Mouse (Mus musculus): Measurements from ENCODE around the gene Noto. TPM values are rescaled to one million over a fixed set of nuclear protein-coding genes. Genes with fewer than 3 reads are reported as not detected.

Noto gene
- not detected for total RNA-seq (2021)
- long read RNA-seq, experiment 1 = 0 reads
- long read RNA-seq, experiment 2 = 0 reads

DNA sequence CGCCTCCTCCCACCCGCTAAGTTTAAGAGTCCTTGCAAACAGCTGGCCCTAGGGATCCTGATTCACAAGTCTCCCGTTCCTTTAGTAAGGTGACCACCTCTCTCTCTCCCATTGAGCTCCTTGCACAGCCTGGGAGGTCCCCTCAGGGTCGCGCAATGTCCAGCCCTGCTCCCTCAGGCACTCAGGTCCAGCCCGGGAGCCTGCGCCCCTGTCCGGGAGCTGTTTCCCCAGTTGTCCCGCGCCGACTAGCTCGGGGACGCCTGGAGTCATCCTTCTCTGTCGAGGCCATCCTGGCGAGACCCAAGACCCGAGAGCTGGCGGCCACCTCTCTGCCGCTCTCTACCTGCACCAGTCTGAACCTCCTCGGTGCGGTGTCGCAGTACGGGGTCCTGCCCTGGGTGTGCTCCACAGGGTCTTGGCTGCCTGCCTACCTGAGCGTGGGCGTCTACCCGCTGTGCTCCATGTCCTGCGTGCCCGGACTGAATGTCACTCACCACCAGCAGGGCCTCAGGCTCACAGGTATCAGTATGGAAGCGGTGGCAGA lies at the start of gene Noto:
Gene Noto, plus strand, starts transcription at position 51 of the 544 bp plus-strand sequence.
- no peak for DNase-seq

DNA sequence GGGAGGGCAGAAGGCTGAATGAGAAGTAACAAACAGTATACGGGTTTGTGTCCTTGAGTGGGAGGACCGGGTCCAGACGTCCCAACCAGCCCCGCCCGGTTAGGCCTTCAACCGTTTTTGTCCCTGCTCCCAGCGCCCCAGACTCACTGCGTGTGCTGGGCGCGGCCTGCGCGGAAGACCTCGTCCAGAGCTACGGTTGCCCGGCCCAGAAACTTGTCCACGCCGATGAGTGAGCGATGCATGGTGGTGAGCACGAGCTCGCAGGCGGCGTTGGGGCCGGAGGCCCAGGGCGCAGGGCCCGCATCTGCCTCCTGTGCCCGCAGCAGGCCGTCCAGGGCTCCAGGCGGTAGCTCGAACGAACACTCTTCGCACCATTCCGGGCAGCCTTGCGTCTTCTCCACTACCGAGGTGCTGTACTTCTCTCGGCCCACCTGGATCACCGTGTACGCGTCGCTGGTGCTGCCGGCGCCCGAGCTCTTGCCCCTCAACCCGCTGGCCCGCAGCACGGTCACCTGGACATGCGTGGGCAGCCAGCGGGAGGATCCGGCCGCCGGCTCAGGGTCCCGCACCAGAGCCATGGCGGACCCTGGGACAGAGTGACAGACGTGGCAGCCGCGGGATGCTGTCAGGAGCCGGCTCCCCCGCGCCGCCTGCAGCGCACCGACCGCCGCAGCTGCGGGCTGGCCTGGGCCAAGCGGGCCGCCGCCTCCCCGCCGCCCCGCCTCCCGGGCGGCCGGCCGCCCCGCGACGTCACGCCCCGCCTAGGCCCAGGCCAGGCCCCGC lies 49.5 kb upstream of the Noto start, which contains the start of gene Rab11fip5:
Gene Rab11fip5, minus strand, starts transcription at position 684 of the 783 bp plus-strand sequence.
- peak; percentile 65 for DNase-seq

- DNase-seq = peak; percentile 99
Observed at GRCm38 (mm10) chr6:85374734-85375114, 49.0 kb upstream of the Noto start.

- DNase-seq = no peak
Observed at GRCm38 (mm10) chr6:85377066-85377734, 46.5 kb upstream of the Noto start.

DNA sequence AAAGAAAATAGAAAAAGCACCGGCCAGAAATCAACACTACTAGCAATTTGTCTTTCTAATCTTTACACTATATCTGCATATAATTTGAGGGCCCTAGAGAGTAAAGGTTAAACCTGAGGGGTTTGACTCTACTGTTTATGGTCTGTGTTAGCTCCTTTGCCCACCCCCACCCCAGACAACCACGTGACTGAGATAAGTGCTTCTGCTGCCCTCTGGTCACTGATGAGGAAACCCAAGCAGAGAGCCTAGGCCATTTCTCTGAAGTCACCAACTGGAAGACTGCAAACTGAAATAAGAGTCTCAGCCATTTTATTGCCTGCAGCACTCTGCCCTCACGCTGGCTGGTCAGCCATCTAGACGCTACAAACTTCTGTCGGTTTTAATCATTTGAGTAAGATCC lies 45.8 kb upstream of the Noto start:
- DNase-seq = no peak

DNA sequence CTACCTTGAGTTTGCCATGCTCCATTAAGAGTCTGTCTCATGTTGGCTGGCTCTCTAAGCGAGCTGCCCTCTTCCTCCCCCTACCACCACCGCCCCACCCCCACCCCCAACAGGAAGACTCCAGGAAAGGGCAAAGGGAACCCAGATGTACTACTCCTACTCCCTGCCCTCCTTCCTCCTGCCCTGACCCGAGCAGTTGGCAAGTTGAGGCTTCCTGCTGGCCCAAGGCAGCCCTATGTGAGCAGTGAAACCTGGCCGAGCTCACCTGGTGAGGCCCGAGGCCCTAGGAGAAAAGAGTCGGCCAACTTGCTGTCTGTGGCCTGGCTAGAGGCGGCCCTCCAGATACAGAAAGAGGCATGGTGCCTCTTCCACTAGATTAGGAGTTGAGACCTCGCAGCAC lies 45.1 kb upstream of the Noto start:
- no peak for DNase-seq

DNA sequence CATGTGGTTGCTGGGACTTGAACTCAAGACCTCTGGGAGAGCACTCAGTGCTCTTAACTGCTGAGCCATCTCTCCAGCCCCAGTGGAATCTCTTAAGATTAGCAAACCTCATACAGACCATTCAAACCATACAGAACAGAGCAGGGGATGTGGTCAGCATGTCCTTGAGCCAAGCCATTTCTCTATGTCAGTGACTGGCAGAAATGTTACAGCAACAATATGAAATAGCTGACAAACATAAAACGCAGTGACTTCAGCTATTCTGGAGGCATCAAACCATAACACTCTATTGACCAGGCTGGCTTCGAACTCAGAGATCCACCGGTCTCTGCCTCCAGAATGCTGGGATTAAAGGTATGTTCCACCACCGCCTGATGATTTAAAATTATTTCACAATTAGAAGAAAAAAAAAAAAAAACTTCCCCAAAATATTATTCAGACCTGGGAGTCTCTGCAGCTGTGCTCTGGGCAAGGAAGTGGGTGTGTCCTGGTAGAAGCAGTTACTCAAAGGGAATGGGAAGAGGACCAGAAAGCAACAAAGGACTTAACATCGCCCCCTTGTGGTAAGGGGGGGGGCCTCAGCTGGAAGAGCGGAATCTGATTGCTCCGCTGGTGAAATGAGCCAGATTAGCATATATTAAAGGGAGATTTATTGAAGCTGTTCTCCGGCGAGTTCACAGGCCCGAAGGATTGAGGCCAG lies 43.3 kb upstream of the Noto start:
- peak; percentile 87 for DNase-seq

GRCm38 (mm10) chr6:85380901-85381647 lies 42.6 kb upstream of the Noto start:
- DNase-seq = no peak

DNA sequence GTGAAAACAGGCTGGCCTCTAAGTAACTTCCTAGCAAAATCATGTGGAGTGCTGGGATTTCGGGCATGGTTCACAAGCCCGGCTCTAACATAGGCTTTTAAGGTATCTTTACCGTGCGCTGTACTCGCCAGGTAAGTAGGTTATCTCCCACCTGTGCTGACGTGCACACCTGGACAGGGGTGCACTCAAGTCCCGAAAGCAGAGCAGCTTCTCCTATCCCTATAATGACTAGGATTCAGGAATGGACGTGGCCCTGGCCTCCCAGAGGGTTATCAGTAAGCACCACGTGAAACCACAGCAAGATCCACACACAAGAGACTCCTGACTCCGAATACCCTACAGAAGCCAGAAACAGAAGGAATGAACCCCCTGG lies 42.1 kb upstream of the Noto start:
- DNase-seq = no peak

GRCm38 (mm10) chr6:85382791-85383190 lies 40.9 kb upstream of the Noto start:
- no peak for DNase-seq

GRCm38 (mm10) chr6:85388608-85389007 lies 35.1 kb upstream of the Noto start:
- no peak for DNase-seq

- DNase-seq = peak; percentile 82
Observed at GRCm38 (mm10) chr6:85391803-85392202, 31.9 kb upstream of the Noto start.

GRCm38 (mm10) chr6:85395360-85395759 lies 28.3 kb upstream of the Noto start:
- no peak for DNase-seq

DNA sequence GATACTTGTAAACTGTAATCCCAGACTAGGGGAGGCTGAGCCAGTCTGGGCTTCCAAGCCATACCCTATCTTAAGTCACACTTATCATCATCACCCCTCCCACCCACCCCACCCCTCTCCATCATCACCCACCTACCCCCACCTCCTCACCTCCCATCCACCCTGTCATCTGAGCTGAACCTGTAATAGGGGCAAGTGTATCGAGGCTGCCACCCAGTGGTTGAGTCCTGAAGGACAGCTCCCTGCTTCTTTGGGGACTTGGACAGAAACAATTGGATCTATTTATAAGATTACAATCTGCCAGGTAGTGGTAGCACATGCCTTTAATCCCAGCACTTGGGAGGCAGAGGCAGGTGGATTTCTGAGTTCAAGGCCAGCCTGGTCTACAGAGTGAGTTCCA lies 26.5 kb upstream of the Noto start:
- DNase-seq = peak; percentile 69

DNA sequence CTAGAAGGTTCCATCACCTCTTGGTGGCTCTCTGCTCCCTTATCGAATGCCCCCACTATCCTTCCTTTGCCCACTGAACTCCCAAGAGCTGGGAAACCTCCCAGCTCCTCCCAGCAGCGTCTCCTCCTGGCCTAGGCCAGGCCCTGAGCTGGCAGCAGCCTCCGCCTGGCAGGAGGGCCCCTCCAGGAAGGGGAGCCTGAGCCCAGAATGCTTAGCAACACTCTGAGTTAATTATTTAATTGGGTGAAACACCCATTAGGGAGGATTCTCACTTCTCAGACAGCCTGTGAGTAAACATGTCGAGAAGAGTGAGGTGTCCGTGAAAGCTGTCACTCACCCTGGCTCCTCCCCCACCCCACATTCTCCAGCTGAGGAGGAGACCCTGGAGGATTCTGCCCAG lies 24.0 kb upstream of the Noto start:
- no peak for DNase-seq

GRCm38 (mm10) chr6:85402613-85403012 lies 21.1 kb upstream of the Noto start:
- DNase-seq = no peak

DNA sequence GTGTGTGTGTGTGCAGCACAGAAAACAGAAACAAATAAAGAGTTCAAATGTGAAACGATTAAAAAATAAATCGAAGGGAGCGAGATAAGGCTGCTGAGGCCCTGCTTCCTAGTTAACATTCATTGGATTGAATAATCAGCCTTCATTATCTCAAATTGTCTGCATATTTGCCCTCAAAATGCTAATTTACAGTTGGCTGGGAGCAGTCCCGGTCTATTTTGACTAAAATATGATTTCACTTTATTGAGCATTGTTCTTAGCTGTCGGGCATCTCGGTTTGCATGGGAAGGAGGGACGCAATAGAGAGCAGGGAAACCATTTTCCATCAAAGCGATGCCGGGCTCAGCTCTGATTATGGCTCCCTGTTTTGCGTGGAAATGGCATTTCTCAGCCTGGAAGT lies 20.6 kb upstream of the Noto start:
- no peak for DNase-seq

- peak; percentile 25 for DNase-seq
Observed at GRCm38 (mm10) chr6:85409003-85409402, 14.7 kb upstream of the Noto start.

DNA sequence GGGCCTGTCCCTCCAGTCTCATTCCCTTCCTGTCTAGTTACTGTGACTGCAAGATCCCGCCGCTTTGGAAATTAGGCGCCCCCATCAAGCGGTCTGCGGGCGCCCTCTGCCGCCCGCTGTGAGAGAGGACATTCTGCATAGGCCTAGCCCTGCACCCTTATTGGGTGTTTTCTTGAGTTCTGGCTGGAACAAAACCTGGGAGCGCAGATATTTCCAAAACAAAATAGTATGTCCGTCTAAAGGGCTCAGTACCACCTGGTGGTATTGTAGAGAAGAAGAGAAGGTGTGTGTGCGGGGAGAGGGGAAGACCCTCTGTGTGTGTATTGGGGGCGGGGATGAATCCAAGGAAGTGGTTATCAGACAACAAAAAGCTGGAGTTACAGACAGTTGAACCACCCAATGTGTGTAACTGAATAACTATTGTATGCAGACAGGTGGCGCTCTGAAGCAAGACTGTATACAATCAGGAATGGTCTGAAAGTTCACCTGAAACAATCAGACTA lies 12.9 kb upstream of the Noto start:
- peak; percentile 78 for DNase-seq

- DNase-seq = no peak
Observed at GRCm38 (mm10) chr6:85415829-85416228, 7.9 kb upstream of the Noto start.

- DNase-seq = no peak
Observed at GRCm38 (mm10) chr6:85419150-85419549, 4.5 kb upstream of the Noto start.
